Mouse (Mus musculus) adrenal gland, adult 18-20 months (tissue): ENCODE data around the gene Dot1l. TPM values are rescaled to one million over a fixed set of nuclear protein-coding genes. Genes with fewer than 3 reads are reported as not detected.
"Not testable (repeated sequence)": the region's sequence is repeated elsewhere in the genome, so short reads cannot be mapped to it uniquely, and the experiment has no call there.

Source experiments
- DNase-seq, 2 experiments: peaks; one replicate each; pipeline ENCODE4 v3.0.0; 2021 to 2022; ENCODE audit warnings: low spot score in 2 of 2
- microRNA-seq, 2 experiments: library from miRNA; unstranded; fragments of <30 nt; microRNA quantifications; one replicate each; pipeline ENCODE4 v1.2.0; 2021; ENCODE audit warnings: borderline number of aligned reads in 2 of 2
- total RNA-seq, 2 experiments: library from RNA; stranded (reverse); gene quantifications; 1 replicate in 1 of 2; 2 replicates in 1 of 2; pipeline ENCODE4 v1.2.3; 2021

The Dot1l gene
- total RNA-seq, 2 experiments from 2014 or later: 61.0 to 66.4 TPM

DNA sequence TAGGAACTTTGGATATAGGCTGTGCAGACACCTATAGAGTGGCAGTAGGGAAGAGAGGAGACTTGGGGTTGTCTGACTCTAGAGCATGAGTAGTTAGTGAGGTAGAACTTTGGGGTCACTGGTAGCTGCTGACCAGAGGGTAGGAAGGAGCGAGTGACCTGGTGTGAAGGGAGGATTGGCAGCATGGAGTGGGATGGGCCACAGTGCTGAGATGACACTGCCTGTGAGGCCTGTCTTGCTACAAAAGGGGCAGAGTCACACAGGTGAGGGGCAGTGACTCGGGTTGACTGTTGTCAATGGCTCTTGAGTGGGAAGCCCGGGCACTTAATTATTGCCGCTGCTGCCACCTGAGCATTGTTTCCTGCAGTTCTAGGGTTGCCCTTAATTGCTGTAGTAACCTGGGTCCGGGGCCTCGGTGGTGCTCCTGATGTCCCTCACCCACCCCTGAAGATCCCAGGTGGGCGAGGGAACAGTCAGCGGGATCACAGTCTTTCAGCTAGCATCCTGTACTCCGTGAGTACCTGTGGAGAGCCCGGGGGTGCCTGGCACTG, 72.9 kb downstream of the Dot1l start:
- DNase-seq: no peak

DNA sequence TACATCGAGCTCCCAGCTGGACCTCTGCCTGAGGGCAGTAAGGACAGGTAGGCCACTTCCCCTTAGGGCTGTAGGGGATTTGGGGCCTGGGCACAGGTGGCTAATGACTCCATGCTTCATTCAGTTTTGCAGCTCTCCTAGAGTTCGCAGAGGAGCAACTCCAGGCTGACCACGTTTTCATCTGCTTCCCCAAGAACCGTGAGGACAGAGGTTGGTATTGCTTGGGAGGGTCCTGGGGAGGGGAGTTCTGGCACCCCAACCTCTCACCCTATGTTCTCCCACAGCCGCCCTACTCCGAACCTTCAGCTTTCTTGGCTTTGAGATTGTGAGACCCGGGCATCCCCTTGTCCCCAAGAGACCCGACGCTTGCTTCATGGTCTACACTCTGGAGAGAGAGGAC, 73.6 kb downstream of the Dot1l start:
- not testable (repeated sequence) for DNase-seq

DNA sequence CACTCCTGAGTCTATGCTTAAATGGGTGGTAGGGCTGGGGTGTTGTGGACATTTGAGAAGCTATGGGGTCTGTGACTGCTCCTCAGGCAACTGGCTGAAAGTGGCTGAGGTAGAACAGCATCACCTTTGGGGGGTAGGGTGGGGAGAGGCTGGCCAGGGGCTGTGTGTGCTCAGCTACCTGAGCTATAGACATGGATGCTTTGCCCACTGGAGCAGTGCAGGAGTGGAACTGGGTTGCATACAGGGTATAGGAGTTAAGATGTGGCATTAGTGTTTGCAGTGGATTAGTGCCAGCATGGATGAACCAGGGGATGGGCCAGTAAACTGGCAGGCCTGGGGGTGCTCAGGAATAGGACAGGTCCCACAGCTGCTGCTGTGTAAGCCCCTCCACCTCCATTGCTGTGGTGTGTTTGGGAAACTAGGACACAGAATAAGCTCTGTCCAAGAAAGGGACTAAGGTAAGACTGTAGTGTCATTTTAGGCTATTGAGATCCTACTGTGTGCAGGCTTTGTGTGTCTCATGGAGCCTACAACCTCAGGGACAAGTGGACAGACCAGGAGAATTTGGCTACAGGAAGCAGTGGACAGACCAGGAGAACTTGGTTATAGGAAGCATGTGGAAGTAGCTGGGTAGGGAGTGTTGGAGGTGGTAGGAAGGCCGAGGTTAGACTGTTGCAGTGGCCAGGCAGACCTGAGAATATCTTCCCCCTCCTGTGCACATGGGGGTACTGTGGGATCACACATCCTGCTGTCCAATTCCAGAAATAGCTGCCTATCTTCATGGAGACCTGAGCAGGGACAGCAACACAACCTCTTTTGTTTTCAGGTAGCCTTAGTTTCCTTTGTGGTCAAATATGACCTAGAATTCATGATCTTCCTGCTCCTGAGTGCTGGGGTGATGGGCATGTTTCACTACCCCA, 74.6 kb downstream of the Dot1l start:
- no peak for DNase-seq

DNA sequence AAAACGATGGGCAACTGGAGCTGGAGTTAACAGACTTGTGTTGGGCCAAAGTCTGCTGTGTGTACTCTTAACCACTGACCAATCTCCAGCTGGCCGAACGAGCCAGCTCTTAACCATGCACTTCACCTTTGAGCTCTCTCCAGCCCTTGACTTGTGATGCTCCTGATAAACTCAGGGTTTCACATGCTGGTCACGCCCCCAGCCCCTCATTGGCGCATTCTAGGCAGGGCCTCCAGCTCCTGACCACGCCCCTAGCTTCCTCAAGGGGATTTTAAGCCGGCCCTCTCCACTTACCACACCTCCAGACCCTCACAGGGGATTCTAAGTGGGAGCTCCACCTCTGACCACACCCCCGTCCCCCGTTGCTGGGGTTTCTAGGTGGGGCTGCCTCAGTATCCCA, 76.1 kb downstream of the Dot1l start:
- DNase-seq: no peak

DNA sequence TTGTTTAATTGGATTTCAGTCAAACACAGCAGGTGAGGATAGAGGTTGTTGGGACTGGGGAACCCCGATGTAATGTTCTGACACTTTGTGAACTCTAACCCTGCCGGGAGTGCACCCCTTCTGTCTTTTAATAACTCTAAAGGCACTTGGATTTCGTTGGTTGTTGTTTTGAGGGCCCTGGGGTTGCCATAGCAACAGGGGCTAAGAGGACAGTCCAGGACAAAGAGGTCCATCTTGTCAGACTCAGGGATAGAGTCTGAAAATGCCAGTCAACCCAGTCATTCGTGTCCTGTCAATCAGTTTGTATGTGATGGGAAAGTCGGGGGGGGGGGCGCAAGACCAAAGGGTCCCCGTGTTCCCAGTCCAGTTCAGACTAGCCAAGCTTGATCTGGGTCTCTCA, 77.8 kb downstream of the Dot1l start:
- DNase-seq: no peak

DNA sequence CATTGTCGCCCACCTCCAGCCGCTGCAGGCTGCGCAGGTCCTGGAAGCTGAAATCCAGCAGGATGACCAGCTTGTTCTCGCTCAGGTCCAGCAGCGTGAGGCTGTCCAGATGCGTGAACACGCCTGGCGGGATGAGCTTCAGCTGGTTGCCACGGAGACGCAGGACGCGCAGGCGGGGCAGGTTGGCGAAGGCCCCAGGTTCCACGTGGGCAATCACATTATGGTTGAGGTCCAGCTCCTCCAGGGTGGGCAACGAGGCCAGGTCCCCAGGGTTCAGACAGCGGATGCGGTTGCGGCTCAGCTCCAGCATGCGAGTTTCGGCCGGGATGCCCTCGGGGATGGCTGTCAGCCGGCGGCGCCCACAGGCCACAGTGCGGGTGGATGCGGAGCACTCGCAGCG, 80.6 kb downstream of the Dot1l start:
- DNase-seq: no peak

DNA sequence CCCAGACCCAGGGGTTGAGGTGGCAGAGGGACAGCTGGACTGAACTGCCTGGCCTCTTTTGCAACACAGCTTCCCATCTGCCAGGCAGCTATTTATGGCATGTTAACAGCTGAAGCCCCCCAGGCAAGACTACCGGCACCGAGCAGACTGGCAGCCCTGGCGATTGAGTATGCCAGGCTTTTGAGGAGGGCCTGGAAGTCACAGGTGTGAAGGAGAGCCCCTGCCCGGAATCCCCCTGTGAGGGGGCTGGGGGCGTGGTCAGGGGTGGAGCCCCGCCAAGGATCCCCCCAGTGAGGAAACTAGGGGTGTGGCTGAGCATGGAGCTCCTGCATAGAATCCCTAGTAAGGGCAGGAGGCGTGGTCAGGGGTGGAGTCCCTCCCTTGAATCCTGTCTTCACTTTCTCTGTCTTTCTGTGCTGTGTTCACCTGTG, 82.0 kb downstream of the Dot1l start:
- no peak for DNase-seq

DNA sequence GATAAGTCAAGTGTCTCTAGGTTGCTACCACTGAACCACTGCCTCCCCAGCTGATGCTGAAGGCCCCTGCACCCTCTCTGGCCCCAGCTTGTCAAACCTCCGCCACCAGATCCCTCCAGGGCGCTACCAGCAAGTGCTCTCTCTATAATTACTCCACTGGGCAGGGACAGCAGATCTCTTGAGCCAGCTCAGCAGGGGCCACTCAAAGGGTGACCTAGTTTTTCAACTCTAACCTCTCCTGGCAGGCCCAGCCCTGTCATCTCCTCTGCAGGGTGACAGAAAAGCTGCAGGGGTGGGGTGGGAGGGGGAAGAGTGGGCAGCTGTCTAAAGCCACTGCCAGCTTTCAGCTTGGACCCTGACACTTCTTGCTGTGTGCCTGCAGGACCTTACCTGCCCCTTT, 82.8 kb downstream of the Dot1l start:
- no peak for DNase-seq

DNA sequence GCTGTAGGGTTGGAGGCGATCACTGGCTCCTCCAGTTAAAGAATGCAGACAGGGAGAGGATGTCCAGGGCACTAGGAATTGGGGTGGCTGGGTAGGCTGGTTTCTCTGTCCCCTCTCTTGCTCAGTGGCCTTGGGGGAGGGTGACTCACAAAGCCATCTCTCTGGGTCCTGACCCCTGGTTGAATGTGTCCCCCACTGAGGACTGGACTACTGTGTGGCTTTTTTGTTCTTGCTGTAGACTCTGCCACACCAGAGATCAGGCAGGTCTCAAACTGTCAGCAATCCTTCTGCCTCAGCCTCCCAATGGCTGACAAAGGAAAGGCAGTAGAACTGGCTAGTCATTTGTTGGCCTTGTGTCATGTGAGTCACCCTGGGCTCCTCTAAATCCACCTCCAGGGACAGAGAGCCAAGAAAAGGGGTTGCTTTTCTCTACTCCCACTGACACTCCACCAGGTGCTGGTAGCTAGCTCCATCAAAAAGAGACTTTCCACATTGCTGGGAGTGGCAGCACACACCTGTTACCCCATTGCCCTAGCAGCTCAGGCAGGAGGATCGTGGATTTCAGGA, 83.4 kb downstream of the Dot1l start:
- DNase-seq: peak in 1 of 2 experiments; percentile 41

DNA sequence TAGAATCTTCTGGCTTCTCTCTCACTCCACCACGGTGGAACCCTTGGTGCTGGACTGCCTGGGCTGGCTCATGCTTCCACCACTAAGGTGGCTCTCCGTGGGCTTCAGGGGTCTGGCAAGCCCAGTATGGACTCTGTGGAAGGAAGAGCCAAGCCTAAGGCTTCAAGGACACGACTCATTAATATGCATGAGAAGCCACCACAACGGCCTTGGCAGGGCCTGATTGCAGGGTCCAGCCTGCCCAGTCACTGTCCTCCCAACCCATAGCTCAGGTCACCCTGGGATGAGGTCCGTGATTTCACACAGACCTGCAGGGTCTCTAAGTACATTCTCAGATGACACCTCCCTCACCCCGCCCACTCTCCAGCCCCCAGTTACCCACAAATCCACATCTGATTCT, 84.8 kb downstream of the Dot1l start:
- no peak for DNase-seq

DNA sequence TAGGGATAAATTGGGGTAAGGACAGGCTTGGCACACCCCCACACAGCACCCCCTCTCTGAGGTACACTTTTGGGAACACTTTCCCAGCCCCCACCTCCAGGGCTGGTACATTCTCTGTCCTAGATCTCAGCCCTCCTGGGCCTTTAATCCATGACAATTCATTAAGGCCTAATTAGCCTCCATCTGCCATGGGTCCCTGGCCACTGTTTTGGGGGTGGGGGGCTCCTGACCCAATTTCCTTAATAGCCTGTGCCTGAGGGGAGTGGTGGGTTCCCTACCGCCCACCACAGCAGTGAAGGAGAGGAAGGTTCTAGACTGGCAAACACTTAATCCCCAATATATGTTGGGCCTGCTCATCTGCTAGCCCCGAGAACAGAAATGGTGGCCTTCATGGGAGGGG, 86.7 kb downstream of the Dot1l start:
- no peak for DNase-seq

DNA sequence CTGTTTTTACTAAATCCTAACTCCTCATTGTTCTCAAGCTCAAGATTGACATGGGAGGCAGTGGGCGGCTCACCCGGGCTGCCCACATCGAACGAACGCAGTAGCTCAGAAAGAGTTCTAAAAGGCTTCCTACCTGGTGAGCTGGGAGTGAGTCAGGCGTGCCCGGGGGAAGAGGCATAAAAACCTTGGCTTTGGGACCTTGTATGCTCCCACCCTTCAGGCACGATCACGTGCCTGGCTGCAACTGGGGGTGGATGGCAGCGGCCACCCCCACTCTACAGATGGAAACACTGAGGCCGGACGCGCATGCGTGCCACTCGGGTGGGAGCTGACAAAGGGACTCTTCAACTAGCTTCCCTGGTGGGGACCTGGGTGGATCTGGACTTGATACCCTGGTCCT, 87.3 kb downstream of the Dot1l start:
- DNase-seq: no peak

DNA sequence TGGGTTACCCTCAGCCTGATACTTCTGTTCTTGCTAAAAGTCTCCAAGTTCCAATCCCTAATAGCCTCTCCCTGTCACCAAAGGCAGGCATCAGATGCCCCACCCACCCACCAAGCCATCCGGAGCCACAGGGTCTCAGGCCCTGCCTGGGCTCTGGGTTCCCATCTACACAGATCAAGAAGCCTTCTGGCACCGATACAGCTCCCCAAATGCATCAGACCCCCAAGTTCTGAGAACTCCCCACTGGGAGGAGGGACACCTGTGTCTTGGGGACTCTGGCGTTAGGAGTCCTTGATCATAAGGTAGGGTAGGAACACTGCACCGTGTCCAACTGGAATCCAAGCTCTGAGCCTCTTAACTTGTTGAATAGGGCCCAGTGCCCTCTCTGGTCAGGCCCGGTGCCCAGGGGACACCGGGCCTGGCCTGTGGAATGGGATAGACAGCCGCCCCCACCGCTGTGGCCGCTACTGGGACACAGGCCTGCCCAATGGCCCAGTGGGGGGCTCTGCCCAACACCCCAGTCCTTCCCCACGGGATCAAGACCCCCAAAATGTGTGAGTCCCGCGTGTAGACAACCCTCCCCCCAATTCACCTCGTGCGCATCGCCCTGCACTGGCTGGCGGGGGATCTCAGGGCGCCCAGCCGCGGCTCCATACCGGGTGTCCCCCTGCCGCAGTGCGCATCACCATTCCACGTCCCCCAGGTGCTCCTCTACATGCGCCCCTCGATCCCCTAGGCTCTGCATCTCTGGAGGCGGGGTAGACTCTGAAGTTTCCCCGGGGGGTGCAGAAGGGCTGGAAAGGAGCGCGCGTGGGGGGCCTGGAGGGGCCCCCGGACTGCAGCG, 88.3 kb downstream of the Dot1l start:
- DNase-seq: no peak

DNA sequence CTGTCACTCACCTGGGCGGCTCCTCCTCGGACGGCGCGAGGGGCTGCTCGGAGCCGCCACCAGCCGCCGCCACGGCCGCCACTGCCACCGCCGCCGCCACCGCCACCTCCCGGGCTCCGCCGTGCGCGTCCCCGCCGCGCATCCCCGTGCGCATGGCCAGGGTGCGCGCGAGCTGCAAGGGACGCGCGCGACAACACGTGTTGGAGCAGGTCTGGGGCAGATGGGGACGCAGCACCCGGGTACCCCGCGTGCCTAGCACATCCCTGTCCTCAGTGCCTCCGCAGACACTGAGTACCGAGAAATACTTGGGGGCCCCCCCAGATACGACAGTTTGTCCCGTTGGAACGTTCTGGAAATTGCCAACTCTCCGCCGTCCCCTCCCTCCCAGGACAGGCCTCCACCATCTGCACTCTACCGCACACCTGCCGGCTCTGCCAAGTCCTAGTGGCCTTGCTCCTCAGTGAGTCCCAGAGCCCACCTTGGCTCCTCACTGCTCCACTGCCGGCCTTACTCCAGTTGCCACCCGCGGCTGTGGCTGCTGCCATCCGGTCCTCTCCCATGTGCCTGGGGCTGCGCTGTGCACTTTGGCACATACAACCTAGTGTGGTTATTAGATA, 89.0 kb downstream of the Dot1l start, which contains the start of gene Lingo3:
Gene Lingo3 (minus strand): TSS at position 109 of the 617 bp plus-strand sequence.
- no peak for DNase-seq

Small RNAs within 50 kb of the gene (microRNA-seq; reads per million reads assigned to microRNA genes)
- gene Mir1982: 3.3 to 3.7 reads per million in 2 experiments

Other genes starting within 250 kb of the Dot1l start
- 1 to 10 TPM in 1 of 2 experiments, under 1 TPM in 1; 0.80 to 1.1 TPM for gene Atp8b3, start 216.1 kb upstream of the Dot1l start, total RNA-seq
- gene Rexo1, start 193.6 kb upstream of the Dot1l start, total RNA-seq: 10 to 100 TPM; 32.9 to 48.4 TPM
- 10 to 100 TPM; 11.3 to 12.3 TPM for gene Klf16, start 177.9 kb upstream of the Dot1l start, total RNA-seq
- 100 to 1,000 TPM in 1 of 2 experiments, 10 to 100 TPM in 1; 94.5 to 102 TPM for gene Abhd17a, start 164.9 kb upstream of the Dot1l start, total RNA-seq
- gene Scamp4, start 152.3 kb upstream of the Dot1l start, total RNA-seq: 10 to 100 TPM; 49.7 to 54.4 TPM
- 1 to 10 TPM; 1.8 to 2.1 TPM for gene Adat3, start 152.3 kb upstream of the Dot1l start, total RNA-seq
- 1 to 10 TPM; 2.6 to 3.0 TPM for gene Gm49322, start 149.2 kb upstream of the Dot1l start, total RNA-seq
- gene Csnk1g2, start 132.4 kb upstream of the Dot1l start, total RNA-seq: 100 to 1,000 TPM; 134 to 140 TPM
- gene Btbd2, start 98.1 kb upstream of the Dot1l start, total RNA-seq: 10 to 100 TPM; 51.4 to 58.5 TPM
- gene Mknk2, start 77.1 kb upstream of the Dot1l start, total RNA-seq: 100 to 1,000 TPM; 162 to 331 TPM
- gene Mob3a, start 53.2 kb upstream of the Dot1l start, total RNA-seq: 10 to 100 TPM; 16.1 to 29.6 TPM
- 10 to 100 TPM; 11.0 to 18.0 TPM for gene Izumo4, start 53.0 kb upstream of the Dot1l start, total RNA-seq
- gene Ap3d1, start 12.9 kb upstream of the Dot1l start, total RNA-seq: 100 to 1,000 TPM in 1 of 2 experiments, 10 to 100 TPM in 1; 97.1 to 104 TPM
- gene Sf3a2, start 43.0 kb downstream of the Dot1l start, total RNA-seq: 10 to 100 TPM; 47.8 to 50.5 TPM
- gene Plekhj1, start 43.4 kb downstream of the Dot1l start, total RNA-seq: 10 to 100 TPM; 69.0 to 87.2 TPM
- gene Amh, start 50.0 kb downstream of the Dot1l start, total RNA-seq: 1 to 10 TPM in 1 of 2 experiments, under 1 TPM in 1; 0.83 to 1.5 TPM
- gene Jsrp1, start 58.3 kb downstream of the Dot1l start, total RNA-seq: 1 to 10 TPM; 4.0 to 7.3 TPM
- 100 to 1,000 TPM; 903 to 981 TPM for gene Oaz1, start 71.5 kb downstream of the Dot1l start, total RNA-seq
- gene Lingo3, start 88.8 kb downstream of the Dot1l start, total RNA-seq: 1 to 10 TPM; 4.1 to 6.3 TPM
- gene Lsm7, start 100.0 kb downstream of the Dot1l start, total RNA-seq: 10 to 100 TPM; 22.9 to 34.3 TPM
- 10 to 100 TPM; 24.0 to 28.3 TPM for gene Sppl2b, start 100.1 kb downstream of the Dot1l start, total RNA-seq
- under 1 TPM; 0.10 to 0.13 TPM for gene Tmprss9, start 116.6 kb downstream of the Dot1l start, total RNA-seq
- gene Timm13, start 145.8 kb downstream of the Dot1l start, total RNA-seq: 100 to 1,000 TPM; 208 to 219 TPM
- 10 to 100 TPM; 14.1 to 15.2 TPM for gene Lmnb2, start 163.0 kb downstream of the Dot1l start, total RNA-seq
- 10 to 100 TPM; 34.1 to 75.0 TPM for gene Gadd45b, start 174.9 kb downstream of the Dot1l start, total RNA-seq